Mouse (Mus musculus) kidney, adult 2 months (tissue): ENCODE data around the gene Lax1.

Experiments used
- CTCF ChIP-seq: fragments of 200-500 bp; conservative IDR thresholded peaks from 2 replicates; pipeline ENCODE4 v1.5.1; 2011; ENCODE audit warnings: low read depth, mild to moderate bottlenecking, control low read depth, low read length, moderate library complexity, mixed read lengths; ENCODE audit not compliant: insufficient read depth, insufficient read length
- POLR2A ChIP-seq: fragments of 200-500 bp; IDR thresholded peaks from one replicate; pipeline ENCODE4 v1.6.1; 2011; ENCODE audit warnings: low read depth, low read length, control low read depth

- no peak for TF ChIP-seq POLR2A
- no peak for TF ChIP-seq CTCF
Observed at GRCm38 (mm10) chr1:133718296-133718695, 28.4 kb upstream of the Lax1 start.
